Mouse (Mus musculus) kidney, adult 11 months (tissue): ENCODE data around the gene Agpat1.

Experiments used
- DNase-seq: peaks from one replicate; pipeline ENCODE4 v3.0.0; 2022

Gene Agpat1

DNA sequence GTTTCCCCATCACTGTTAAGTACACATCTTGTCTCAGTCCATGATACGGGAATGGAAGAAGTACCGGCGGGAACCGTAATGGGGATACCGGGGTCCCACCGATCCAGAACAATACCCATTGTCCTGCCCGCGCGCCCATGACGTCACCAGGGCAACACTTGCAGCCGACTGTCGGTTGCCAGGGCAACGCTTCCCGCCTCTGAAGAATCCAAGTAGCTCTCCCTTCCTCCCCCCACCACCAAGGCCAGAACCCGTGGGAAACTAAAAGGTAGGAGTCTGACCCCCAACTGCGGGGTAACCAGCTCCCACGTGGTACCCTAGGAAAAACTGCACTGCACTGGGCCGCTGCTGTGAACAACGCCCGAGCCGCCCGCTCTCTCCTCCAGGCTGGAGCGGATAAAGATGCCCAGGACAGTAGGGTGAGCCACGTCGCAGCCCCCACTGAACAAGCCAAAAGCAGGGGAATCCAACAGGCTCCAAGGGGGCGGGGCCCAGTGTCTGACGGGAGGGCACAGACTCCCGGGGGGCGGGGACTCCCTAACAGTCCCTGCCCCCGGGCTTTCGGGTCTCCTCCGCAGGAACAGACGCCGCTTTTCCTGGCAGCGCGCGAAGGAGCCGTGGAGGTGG lies 17.2 kb upstream of the Agpat1 start:
- peak; percentile 81 for DNase-seq

DNA sequence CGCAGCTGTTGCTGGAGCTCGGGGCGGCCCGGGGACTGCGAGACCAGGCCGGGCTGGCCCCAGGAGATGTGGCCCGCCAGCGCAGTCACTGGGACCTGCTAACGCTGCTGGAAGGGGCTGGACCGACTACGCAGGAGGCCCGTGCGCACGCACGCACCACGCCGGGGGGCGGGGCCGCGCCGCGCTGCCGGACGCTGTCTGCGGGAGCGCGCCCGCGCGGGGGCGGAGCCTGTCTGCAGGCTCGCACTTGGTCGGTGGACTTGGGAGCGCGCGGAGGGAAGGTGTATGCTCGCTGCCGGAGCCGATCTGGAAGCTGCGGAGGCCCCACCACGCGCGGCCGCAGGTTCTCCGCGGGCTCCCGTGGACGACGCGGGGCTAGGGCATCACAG lies 16.6 kb upstream of the Agpat1 start:
- peak; percentile 97 for DNase-seq

DNA sequence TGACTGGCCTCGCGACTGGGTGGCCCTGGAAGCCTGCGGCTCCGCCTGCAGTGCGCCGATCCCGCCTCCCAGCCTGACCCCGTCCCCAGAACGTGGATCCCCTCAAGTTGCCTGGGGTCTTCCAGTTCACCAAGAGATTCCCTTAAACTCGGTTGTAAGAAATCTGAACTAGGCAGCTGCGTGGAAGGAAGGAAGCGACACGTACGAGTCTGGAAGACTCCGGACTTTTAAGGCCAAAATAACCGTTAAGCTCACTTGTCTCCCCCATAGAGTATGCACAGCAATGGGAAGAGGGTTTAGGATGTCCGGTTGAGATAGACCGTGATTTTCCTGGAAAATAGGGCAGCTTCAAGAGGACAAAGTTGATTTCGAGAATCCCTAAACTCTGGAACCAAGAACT lies 16.2 kb upstream of the Agpat1 start:
- DNase-seq: no peak

DNA sequence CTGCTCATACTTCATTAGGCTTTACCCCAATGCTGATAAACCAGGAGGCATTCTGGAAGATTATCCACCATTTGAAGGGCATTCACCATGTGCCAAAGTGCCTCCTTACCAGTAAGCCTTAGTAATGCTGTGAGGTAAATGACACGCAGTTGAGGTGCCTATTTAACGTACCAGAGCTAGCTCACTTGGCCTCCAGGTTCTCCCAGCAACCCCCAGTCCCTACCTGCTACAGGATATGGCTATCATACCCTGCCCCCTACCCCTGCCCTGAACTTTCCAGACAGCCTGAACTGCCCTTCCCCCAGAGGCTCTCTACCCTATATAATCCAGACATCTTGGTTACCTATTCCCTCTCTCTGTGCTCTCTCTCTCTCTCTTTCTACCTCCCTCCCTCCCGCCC lies 15.3 kb upstream of the Agpat1 start:
- peak; percentile 20 for DNase-seq

DNA sequence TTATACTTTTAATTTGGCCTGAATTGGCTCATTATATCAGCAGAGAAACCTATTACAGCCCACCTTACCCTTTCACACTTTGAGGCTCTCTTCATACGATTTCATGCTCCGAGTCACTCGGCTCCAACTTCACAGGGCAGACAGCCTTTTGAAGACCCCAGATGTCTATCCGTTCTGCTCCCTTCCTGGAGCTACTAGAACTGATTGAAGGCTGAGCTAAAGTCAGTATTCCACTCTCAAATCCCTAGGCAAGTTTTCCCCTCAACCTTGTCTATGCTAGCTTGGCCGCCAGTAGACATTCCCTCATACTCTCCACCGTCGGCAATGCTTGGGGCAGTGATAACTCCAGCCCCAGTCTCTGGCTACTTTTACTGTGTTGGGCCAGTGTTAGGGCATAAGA lies 14.9 kb upstream of the Agpat1 start:
- DNase-seq: no peak

DNA sequence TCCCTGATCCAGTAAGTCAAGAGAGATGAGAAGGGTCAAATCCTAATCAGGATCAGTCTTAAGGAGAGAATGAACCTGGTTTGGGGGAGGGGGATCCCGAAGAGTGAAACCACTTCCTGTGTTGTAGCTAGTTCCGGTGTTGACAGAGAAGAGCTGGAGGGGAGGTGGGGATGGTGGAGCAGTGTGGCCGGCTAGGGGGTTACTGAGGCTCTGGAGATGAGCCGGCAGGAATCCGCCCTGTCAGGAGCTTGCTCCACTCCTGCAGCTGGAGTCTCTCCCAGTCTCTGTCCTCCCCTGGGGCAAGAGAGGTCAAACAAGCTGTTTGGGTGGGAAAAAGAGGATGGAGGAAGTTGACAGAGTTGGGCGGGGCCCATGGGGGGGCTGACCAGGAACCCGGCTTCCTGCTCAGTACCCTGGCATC lies 14.4 kb upstream of the Agpat1 start, which contains the start of gene Gpsm3:
Gene Gpsm3 (plus strand): TSS at position 126 of the 421 bp plus-strand sequence.
- DNase-seq: peak; percentile 51

DNA sequence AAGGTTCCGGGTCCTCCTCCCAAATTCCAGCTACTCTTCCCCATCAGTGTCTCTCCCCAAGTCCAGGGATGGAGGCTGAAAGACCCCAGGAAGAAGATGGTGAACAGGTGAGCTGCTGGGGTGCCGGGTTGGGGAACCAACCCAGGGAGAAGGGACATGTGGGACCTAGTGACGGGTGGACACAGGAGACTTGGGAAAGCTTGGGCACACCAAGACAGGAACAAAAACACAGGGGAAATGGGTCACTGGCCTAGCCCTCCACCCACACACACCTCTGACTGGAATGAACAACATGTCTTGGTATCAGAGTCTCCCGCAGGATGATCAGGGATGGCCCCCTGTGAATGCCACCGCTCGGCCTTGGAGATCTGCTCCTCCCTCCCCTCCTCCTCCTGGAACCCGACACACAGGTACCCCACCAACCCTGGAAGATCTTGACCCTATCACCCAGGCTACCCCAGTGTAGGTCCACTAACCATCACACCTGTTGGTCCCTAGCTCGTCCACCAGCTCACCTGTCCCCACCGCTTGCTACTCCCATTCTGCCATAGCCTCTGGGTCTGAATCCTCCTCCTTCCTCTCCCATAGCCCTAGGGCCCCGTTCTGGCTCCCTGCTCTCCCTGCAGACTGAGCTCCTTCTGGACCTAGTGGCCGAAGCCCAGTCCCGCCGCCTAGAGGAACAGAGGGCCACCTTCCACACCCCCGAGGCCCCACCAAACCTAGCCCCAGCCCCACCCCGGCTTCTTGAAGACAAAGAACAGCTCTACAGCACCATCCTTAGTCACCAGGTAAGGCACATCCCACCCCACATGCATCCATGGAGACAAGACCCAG lies 13.7 kb upstream of the Agpat1 start:
- peak; percentile 26 for DNase-seq

DNA sequence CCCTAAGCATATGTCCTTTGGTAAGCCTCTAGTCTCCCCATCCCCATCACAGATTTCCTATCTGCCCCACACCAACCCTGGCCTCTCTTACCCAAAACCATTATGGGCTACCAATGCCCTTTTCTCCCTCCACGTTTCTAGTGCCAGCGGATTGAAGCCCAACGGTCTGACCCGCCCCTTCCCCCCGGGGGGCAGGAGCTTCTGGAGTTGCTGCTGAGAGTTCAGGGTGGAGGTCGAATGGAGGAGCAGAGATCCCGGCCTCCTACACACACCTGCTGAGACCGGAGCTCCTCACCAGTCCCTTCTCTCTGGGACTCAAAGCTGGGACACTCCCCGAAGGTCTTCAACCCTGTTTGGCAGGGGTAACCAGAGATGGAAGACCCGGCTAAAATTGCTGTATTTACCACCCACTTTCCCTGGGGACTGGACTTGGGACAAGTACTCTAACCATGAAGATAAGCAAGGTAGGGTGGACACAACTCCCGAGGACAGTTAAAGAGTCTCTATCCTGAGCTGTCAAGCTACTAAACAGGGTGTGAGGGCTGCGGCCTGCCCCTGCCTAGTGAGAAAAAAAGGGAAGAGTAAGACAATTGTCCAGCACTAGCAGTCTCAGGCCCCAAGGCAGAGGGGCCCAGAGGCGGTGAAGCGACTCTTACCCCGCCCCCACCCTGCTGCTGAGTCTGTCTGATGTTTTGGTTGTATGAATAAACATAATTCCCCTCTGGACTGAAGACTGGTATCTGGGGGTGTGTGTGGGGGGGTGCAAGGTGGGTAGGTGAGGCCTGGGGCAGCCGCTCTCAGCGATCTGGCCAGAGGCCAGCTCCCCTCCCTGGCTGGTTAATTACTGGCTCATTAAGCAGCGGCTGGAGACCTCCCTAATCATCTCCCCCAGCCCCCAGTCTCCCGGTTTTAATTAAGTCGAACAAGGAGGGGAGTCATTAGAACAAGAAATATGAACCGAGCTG lies 12.8 kb upstream of the Agpat1 start, which contains the start of gene Pbx2:
Gene Pbx2 (plus strand): TSS at position 238 of the 965 bp plus-strand sequence.
- peak; percentile 36 for DNase-seq

DNA sequence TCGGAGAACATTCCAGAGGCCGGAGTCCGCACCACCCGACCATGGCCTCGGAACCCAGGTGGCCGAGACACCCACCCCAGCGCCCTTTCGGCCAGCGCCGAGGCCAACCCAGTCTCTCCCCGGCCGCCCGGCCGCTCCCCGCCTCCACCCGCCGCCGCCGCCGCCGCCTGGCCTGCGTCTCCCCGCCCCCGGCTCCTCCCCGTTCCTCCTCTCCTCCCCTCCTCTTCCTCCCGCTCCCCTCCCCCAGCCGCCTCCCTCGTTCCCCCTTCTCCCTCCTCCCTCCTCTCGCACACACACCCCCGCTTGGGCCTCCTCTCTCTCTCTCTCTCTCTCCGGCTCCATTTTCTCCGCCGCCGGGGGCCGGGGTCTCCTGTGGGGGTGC lies 12.1 kb upstream of the Agpat1 start:
- peak; percentile 70 for DNase-seq

DNA sequence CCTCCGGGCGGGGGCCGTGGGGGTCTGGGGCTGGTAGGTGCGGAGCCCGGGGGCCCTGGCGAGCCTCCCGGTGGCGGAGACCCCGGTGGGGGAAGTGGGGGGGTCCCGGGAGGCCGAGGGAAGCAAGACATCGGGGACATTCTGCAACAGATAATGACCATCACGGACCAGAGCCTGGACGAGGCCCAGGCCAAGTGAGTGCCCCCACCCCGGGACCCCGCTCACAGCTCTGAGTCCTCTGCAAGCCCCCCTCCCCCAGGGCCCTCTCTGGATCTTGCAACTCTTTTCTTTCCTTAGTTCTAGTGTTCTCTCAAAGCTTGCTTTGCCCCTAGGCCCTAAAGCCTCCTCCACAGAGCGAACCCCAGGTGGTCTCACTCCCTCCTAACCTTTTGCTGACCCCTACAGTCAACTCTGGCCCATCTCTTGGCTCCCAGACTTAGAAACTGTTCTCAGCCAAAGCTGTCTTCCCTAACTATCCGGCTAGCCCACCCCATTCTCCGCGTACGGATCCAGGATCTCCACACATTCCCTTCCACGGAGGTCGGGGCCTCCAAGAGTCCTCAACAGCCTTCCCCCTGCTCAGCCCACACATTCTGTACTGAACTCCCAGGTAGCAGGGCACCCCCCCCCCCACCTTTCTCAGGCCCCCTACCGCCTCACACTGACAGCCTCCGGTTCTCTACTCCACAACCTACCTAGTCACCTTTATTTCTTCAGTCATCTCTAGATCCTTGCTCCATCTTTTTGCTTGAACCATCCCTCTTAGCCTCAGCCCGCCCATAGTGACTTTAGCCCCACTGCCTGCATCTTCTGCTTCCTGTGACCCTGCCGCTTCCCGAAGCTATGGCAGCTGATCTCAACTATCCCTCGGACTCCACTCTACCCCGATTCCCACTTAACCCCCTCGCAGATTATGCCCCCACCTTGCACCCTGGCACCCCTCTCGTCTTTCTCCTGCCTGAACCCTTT lies 11.2 kb upstream of the Agpat1 start:
- DNase-seq: peak; percentile 49

DNA sequence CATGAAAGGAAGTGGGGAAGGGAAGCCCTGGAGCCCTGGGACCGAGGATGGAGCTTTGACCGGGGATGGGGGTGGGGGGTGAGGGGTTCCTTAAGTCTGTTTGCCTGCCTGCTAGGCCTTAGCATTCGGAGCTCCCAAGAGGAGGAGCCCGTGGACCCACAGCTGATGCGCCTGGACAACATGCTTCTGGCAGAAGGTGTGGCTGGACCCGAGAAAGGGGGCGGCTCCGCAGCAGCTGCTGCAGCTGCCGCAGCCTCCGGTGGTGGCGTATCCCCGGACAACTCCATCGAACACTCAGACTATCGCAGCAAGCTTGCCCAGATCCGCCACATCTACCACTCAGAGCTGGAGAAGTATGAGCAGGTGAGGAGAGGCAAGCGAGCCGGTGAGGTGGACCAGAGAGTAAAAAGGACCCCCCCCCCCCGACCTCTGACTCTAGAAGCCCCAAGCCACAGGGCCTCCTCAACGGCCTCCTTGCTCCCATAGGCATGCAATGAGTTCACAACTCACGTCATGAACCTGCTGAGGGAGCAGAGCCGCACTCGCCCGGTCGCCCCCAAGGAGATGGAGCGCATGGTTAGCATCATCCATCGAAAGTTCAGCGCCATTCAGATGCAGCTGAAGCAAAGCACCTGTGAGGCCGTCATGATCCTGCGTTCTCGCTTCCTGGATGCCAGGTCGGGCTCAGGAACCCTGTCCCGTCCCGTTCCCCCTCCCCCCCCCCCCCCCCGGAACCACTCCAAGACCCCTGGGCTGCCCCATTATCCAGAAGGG lies 10.1 kb upstream of the Agpat1 start:
- peak; percentile 15 for DNase-seq

DNA sequence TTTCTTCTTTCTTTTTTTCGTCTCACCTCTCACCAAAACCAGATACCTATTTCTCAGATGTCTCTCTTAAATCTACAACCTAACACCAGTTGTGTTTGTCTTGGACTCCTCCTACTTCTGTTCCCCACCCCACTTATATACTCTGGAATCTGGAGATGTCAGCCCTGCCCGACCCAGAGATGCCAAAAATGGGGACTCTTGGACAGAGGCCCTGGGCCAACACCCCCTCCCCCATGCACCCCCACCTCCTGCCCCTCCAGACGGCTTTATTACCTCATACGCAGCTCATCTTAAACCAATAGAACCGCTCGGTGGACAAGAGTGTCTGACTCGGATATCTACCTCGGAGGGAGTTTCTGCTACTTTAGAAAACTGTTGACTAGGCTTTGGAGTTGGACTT lies 8.0 kb upstream of the Agpat1 start:
- no peak for DNase-seq

DNA sequence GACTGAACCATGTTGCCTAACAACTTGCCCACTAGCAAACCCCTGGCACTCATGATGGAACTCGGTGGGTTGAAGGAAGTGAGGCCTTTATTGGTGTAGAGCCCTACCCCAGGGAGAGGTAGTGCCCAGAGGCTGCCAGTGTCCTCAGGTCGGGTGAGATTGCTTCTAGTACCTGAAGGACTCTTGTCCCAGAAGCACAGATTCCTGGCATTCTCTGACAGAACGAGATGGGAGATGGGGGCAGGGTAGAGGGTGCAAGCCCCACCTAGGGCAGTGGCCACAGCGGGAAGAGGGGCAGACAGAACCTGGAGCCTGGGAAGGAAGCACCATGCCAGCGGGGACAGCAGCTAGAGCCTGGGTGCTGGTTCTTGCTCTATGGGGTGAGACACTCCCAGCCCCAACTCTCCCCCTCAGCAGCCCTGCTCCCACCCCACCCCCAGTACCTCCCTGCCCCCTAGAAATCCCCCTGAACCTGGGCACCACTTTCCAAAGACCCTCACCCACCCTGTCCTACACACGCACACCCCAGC lies 6.4 kb upstream of the Agpat1 start, which contains the start of gene Ager:
Gene Ager (plus strand): TSS at position 297 of the 530 bp plus-strand sequence.
- DNase-seq: no peak

DNA sequence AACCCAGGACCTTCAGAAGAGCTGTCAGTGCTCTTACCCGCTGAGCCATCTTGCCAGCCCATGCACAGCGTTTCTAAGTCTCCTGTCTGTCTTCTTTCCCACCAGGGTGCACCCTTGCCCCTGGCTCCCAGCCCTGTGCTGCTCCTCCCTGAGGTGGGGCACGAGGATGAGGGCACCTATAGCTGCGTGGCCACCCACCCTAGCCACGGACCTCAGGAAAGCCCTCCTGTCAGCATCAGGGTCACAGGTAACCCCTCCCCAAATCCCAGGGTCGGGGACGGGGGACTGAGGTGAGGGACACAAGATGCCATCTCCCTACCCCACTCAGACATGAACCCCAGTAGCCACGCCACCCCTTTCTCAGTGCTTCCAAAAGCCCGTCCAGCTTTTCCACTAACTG lies 4.2 kb upstream of the Agpat1 start:
- peak; percentile 8 for DNase-seq

DNA sequence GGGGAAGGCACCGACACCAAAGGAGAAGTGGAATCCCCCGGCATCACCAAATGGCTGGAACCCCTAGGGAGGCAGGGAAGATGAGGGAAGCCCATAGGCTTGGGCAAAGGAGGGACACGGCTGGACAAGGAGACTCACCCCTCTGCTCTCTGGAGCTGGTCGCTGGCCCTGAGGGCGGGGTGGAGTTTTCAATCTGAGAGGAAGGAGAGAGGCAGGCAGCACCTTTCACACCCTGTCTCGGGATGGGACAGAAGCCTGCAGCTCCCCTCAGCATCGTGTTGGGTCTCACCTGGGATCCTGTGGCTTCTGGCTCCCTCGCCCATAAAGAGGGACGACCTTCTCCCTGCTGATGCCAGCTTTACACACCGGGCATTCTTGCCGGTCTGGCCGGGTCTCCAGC lies 2.3 kb upstream of the Agpat1 start:
- peak; percentile 20 for DNase-seq

DNA sequence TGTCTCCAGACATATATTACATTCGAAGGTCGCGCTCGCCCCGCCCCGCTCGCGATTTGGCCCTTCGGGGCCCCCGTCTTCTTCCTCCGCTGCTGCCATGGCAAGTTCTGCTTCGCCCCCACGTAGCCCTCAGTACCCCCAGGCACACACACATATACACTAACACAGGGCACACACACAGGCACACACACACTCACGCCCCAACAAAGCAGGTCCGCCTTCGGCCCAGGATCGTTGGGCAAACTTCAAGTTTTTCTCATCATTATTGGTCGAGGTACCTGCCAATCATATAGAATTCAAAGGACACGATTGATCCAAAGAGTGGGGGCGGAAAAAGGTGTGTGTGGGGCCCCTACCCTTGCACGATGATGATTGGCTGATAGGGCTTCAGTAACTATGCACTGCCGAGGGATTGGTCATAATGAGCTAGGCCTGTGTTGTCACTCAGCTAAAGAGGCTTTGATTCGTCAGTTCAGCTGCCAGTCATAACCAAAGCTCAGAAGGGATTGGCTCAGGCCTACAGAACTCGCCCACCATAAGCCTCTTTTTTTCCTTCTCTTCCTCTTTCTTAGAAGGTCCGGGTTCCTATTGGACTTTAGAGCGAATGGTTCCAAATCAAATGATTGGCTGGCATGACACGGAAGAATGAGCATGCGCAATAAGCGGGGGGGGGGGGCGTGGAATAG lies 544 bp upstream of the Agpat1 start, which contains the start of gene Rnf5:
Gene Rnf5 (minus strand): TSS at position 316 of the 686 bp plus-strand sequence.
- peak; percentile 100 for DNase-seq

DNA sequence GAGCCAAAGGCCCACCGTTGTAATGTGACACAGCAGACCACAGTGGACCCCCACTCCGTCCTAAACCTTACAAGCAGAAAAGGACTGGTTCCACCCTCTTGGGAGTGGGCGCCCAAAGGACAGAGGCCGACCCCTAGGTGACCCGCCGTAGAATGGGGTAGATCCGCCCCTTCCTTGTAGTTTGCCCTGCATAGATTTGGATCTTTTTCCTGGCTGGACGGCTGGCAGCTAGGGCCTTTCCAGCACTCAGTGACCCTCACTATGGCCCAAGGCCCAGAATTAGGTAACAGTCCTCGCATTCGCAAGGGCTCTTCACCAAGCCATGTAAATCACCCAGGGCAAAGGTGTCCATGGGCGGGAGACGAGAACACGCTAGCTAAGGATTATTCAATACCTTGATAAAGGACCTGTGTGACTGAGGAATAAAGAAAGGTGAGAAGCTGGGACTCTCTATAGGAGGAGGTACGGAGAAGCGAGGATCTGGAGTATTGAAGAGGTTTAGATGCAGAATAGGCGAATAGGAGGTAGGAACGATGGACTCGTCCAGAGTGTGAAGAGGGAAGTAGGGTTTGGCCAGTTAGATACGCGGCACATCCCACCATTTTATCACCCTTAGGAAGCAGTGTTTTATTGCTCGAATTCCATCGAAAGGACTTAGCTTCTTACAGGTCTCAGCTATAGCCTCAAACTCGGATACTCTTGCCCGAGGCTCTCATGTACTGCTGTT lies 612 bp downstream of the Agpat1 start:
- DNase-seq: peak; percentile 91

DNA sequence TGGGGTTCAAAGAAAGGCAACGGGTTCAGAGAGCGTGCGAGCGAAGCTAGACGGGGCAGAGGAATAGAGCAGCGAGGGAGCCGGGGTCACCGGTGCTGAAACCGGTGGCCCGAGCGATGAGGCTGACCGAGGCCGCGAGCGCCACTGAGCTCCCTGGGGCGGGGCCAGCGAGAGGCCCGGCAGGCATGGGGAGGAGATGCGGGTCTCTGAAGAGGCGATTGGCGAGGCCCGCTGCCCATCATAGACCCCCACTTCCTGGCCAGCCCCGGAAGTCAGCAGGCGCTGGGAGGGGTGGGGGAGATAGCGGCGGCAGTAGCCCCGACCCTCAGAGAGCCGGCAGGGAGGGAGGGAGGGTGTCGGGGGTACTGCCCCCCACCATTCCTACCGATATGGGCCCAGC lies 1.5 kb downstream of the Agpat1 start:
- DNase-seq: peak; percentile 96
